Mouse (Mus musculus) kidney, adult 2 months (tissue): ENCODE measurements around the gene Aco2. TPM values are rescaled to one million over a fixed set of nuclear protein-coding genes. Genes with fewer than 3 reads are reported as not detected.
"Not testable (repeated sequence)": the region's sequence is repeated elsewhere in the genome, so short reads cannot be mapped to it uniquely, and the experiment has no call there.

Experiments
- DNase-seq: peaks from one replicate; pipeline ENCODE4 v3.0.0; 2021
- H3K27ac ChIP-seq: fragments of 200-500 bp; 2 replicates; pipeline ENCODE4 v1.5.1; 2012; ENCODE audit warnings: low read depth, low read length, control low read depth, inconsistent platforms; ENCODE audit not compliant: insufficient read depth
- H3K27me3 ChIP-seq: fragments of 200-500 bp; replicated peaks from 2 replicates; pipeline ENCODE4 v1.6.1; 2012; ENCODE audit warnings: mild to moderate bottlenecking, moderate library complexity, low read length, inconsistent platforms; ENCODE audit not compliant: control insufficient read depth, insufficient read depth
- H3K36me3 ChIP-seq: fragments of 200-500 bp; 2 replicates; pipeline ENCODE4 v1.6.1; 2012; ENCODE audit warnings: mild to moderate bottlenecking, moderate library complexity, low read length, inconsistent platforms; ENCODE audit not compliant: control insufficient read depth, insufficient read depth
- H3K4me1 ChIP-seq: fragments of 200-500 bp; 2 replicates; pipeline ENCODE4 v1.6.1; 2011; ENCODE audit warnings: low read length; ENCODE audit not compliant: control insufficient read depth, insufficient read depth
- H3K4me3 ChIP-seq: fragments of 200-500 bp; 2 replicates; pipeline ENCODE4 v1.5.1; 2011; ENCODE audit warnings: mild to moderate bottlenecking, low read depth, low read length, control low read depth; ENCODE audit not compliant: insufficient read depth
- CTCF ChIP-seq: fragments of 200-500 bp; conservative IDR thresholded peaks from 2 replicates; pipeline ENCODE4 v1.5.1; 2011; ENCODE audit warnings: low read depth, mild to moderate bottlenecking, control low read depth, low read length, moderate library complexity, mixed read lengths; ENCODE audit not compliant: insufficient read depth, insufficient read length
- POLR2A ChIP-seq: fragments of 200-500 bp; IDR thresholded peaks from one replicate; pipeline ENCODE4 v1.6.1; 2011; ENCODE audit warnings: low read depth, low read length, control low read depth
- WGBS: fragments of 180-500 bp; shearing (Covaris S2); methylation state at CpG from one replicate; pipeline ENCODE4 v1.1.7; 2018; 5-methylcytosine and 5-hydroxymethylcytosine counted together
- polyA plus RNA-seq: library from polyadenylated mRNA; depleted of rRNA; stranded (reverse); fragments of >200 nt; gene quantifications from 2 replicates; pipeline ENCODE4 v1.2.3, GENCODE M21; 2012

Aco2 gene
- polyA plus RNA-seq, 1 experiment: 915 TPM

- H3K27me3 ChIP-seq: no peaks in the 10 kb centered on the region
- H3K4me3 ChIP-seq: no peak overlapping the region
- peaks cover 10% of the 10 kb centered on the region for H3K36me3 ChIP-seq
- DNase-seq: no peak
- 74% methylated on average over 2 of the region's 2 CpGs for WGBS
- H3K27ac ChIP-seq: no peak overlapping the region
- H3K4me1 ChIP-seq: peaks cover 16% of the 10 kb centered on the region; the same call in 1 of the 2 replicates
- TF ChIP-seq CTCF (no peak), POLR2A (no peak)
These were observed 24.3 kb downstream of the Aco2 start for GRCm38 (mm10) chr15:81896407-81896806.

GRCm38 (mm10) chr15:81897607-81898285 is 25.6 kb downstream of the Aco2 start:
- peaks cover 10% of the 10 kb centered on the region for H3K36me3 ChIP-seq
- no peak overlapping the region for H3K27ac ChIP-seq
- no peak for TF ChIP-seq CTCF
- TF ChIP-seq POLR2A: no peak
- H3K4me3 ChIP-seq: no peak overlapping the region
- H3K4me1 ChIP-seq: peaks cover 12% of the 10 kb centered on the region; the same call in 1 of the 2 replicates
- 65% methylated on average over 5 of the region's 5 CpGs for WGBS
- H3K27me3 ChIP-seq: no peaks in the 10 kb centered on the region
- DNase-seq: peak; percentile 71

GRCm38 (mm10) chr15:81898751-81899150 is 26.6 kb downstream of the Aco2 start:
- Histone ChIP-seq H3K27me3 (no peaks in the 10 kb centered on the region), H3K27ac (no peak overlapping the region), H3K4me3 (no peak overlapping the region), H3K4me1 (peaks cover 12% of the 10 kb centered on the region; the same call in 1 of the 2 replicates), H3K36me3 (peaks cover 10% of the 10 kb centered on the region)
- TF ChIP-seq CTCF (no peak), POLR2A (no peak)
- WGBS: 48% methylated on average over 2 of the region's 2 CpGs
- DNase-seq: no peak

GRCm38 (mm10) chr15:81904939-81905338 is 32.8 kb downstream of the Aco2 start:
- H3K36me3 ChIP-seq: peaks cover 5% of the 10 kb centered on the region
- no peaks in the 10 kb centered on the region for H3K27me3 ChIP-seq
- no peak overlapping the region for H3K27ac ChIP-seq
- 40% methylated on average over 2 of the region's 2 CpGs for WGBS
- H3K4me1 ChIP-seq: no peaks in the 10 kb centered on the region
- H3K4me3 ChIP-seq: no peak overlapping the region
- TF ChIP-seq POLR2A (no peak), CTCF (peak; percentile 62)
- peak; percentile 73 for DNase-seq

- DNase-seq: no peak
- WGBS: 86% methylated on average over 8 of the region's 8 CpGs
- Histone ChIP-seq H3K4me1 (no peaks in the 10 kb centered on the region), H3K27me3 (no peaks in the 10 kb centered on the region), H3K4me3 (no peak overlapping the region), H3K27ac (no peak overlapping the region), H3K36me3 (peaks cover 4% of the 10 kb centered on the region)
- no peak for TF ChIP-seq CTCF
- no peak for TF ChIP-seq POLR2A
These were observed 35.8 kb downstream of the Aco2 start for GRCm38 (mm10) chr15:81907953-81908352.

GRCm38 (mm10) chr15:81908767-81909166 is 36.7 kb downstream of the Aco2 start:
- not testable (repeated sequence) for DNase-seq, H3K4me3 ChIP-seq, H3K4me1 ChIP-seq, H3K27me3 ChIP-seq, H3K36me3 ChIP-seq, H3K27ac ChIP-seq
- 88% methylated on average over 4 of the region's 4 CpGs for WGBS

GRCm38 (mm10) chr15:81912498-81912897 is 40.4 kb downstream of the Aco2 start:
- WGBS: 55% methylated on average over 2 of the region's 2 CpGs
- no peaks in the 10 kb centered on the region for H3K4me1 ChIP-seq
- no peak overlapping the region for H3K4me3 ChIP-seq
- TF ChIP-seq CTCF: no peak
- no peak for TF ChIP-seq POLR2A
- no peak overlapping the region for H3K27ac ChIP-seq
- peaks cover 2% of the 10 kb centered on the region for H3K36me3 ChIP-seq
- no peak for DNase-seq
- no peaks in the 10 kb centered on the region for H3K27me3 ChIP-seq
